Mouse (Mus musculus) heart, postnatal 0 days (tissue): ENCODE data around the gene Cacna1c.
A peak's percentile ranks its signal among the peaks of the same experiment; 100 is the strongest.

ENCODE experiments used
- CTCF ChIP-seq: IDR thresholded peaks from 2 replicates; pipeline ENCODE4 v1.5.1; 2016; ENCODE audit warnings: antibody characterized with exemption, control low read depth, low read depth
- EP300 ChIP-seq: IDR thresholded peaks from 2 replicates; pipeline ENCODE4 v1.6.1; 2016; ENCODE audit warnings: antibody characterized with exemption, low read depth

- TF ChIP-seq CTCF (no peak), EP300 (peak; percentile 99)
Observed at GRCm38 (mm10) chr6:119196382-119197305, at the start of gene Cacna1c.
